Mouse (Mus musculus): ENCODE results near the gene Styk1.

DNA sequence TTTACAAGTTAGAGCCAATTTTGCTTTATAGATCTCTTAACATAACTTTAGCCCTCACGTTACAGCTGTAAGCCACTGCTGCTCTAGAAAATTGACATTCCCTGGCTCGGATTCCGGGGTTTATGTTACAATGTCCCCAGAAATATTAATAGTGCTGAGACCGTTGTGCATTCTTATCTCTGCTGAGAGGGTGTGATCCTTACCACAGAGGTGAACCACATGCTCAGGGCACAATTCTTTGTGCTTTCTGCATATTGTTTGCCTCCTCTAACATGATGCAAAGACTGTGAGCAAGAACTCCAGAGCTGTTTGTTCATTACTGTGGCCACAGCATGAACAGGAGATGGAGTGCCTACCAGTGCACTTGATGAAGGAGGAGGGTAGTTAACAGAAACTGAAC, 76.7 kb downstream of the Styk1 start:
- TF ChIP-seq ZC3H11A (IDR thresholded peaks at IDR 0.05; ENCODE audit: borderline replicate concordance, low read depth, low read length) (no peak), MAFK (IDR thresholded peaks at IDR 0.05; ENCODE audit: insufficient read depth, low read depth, low read length) (no peak), ZNF384 (IDR thresholded peaks at IDR 0.05; ENCODE audit: low read depth, low read length) (no peak), CHD2 (IDR thresholded peaks at IDR 0.05; ENCODE audit: low read depth, low read length) (no peak), HCFC1 (IDR thresholded peaks at IDR 0.05; ENCODE audit: borderline replicate concordance, insufficient read depth, low read length) (no peak)
